Mouse (Mus musculus): ENCODE measurements around the gene Ptpn5.

GRCm38 (mm10) chr7:47112036-47112435 lies 21.4 kb downstream of the Ptpn5 start:
- no peak for TF ChIP-seq TAL1 (IDR thresholded peaks at IDR 0.05; ENCODE audit: low read length)
- TF ChIP-seq GATA1 (IDR thresholded peaks at IDR 0.05; ENCODE audit: low read length), result no peak

Data from erythroblast, embryonic 14.5 days (primary cell).